Mouse (Mus musculus): ENCODE data around the gene Olfr914. TPM values are rescaled to one million over a fixed set of nuclear protein-coding genes. Genes with fewer than 3 reads are reported as not detected.

Olfr914 gene
- not detected for polyA plus RNA-seq (2012; fragmentation: generic; extraction: Trizol)

- no peak within 1 kb of the TSS for H3ac ChIP-seq (ENCODE audit: control insufficient read depth, insufficient read length)
- H3K4me3 ChIP-seq: no peak within 1 kb of the TSS
- H3K36me3 ChIP-seq (ENCODE audit: control insufficient read depth, insufficient read depth): no peaks in the 10 kb centered on the region
- H3K27me3 ChIP-seq (ENCODE audit: control insufficient read depth, insufficient read depth, insufficient read length): no peaks in the 10 kb centered on the region
- H3K4me2 ChIP-seq (ENCODE audit: low read depth): no peak within 1 kb of the TSS
- no peaks in the 10 kb centered on the region for H3K79me2 ChIP-seq (ENCODE audit: control insufficient read depth, insufficient read depth)
- no peak for TF ChIP-seq MAX (IDR thresholded peaks at IDR 0.05; ENCODE audit: low read depth)
- no peak for TF ChIP-seq MYOG (IDR thresholded peaks at IDR 0.05; ENCODE audit: control insufficient read depth in 1 of 3, insufficient read depth in 1 of 3, insufficient read length in 2 of 3, low read depth in 2 of 3)
- no peak for TF ChIP-seq TCF3 (IDR thresholded peaks at IDR 0.05; ENCODE audit: insufficient read length, low read depth)
- TF ChIP-seq E2F4 (IDR thresholded peaks at IDR 0.05; ENCODE audit: insufficient read depth): no peak
- no peak for TF ChIP-seq POLR2A (IDR thresholded peaks at IDR 0.05; ENCODE audit: insufficient read length, low read depth)
- no peak for TF ChIP-seq USF1 (IDR thresholded peaks at IDR 0.05; ENCODE audit: low read depth)
- TF ChIP-seq MYOD1 (IDR thresholded peaks at IDR 0.05; ENCODE audit: control insufficient read depth in 1 of 3, insufficient read length in 2 of 3, low read depth in 2 of 3): no peak
- no peak for TF ChIP-seq POLR2AphosphoS2 (IDR thresholded peaks at IDR 0.05; ENCODE audit: insufficient read length, low read depth)
- no peak for TF ChIP-seq SRF (IDR thresholded peaks at IDR 0.05; ENCODE audit: control insufficient read depth, insufficient read length, low read depth)
- TF ChIP-seq CEBPB (IDR thresholded peaks at IDR 0.05; ENCODE audit: insufficient read depth, poor library complexity, severe bottlenecking): no peak
- no peak for TF ChIP-seq REST (IDR thresholded peaks at IDR 0.05; ENCODE audit: insufficient read depth, insufficient read length)
- TF ChIP-seq TCF12 (IDR thresholded peaks at IDR 0.05; ENCODE audit: insufficient read depth, poor library complexity, severe bottlenecking): no peak
Measured at GRCm38 (mm10) chr9:38604802-38605201, at the start of gene Olfr914. Olfr914 (plus strand) TSS chr9:38605102.

GRCm38 (mm10) chr9:38579878-38580277, 25.0 kb upstream of the Olfr914 start, which contains the start of gene Olfr912:
Olfr912 (plus strand) TSS chr9:38580178.
- Histone ChIP-seq H3K79me2 (ENCODE audit: control insufficient read depth, insufficient read depth) (no peaks in the 10 kb centered on the region), H3K36me3 (ENCODE audit: control insufficient read depth, insufficient read depth) (no peaks in the 10 kb centered on the region), H3K4me3 (no peak within 1 kb of the TSS), H3K4me2 (ENCODE audit: low read depth) (no peak within 1 kb of the TSS), H3K27me3 (ENCODE audit: control insufficient read depth, insufficient read depth, insufficient read length) (no peaks in the 10 kb centered on the region), H3ac (ENCODE audit: control insufficient read depth, insufficient read length) (no peak within 1 kb of the TSS)
- TF ChIP-seq MYOG (IDR thresholded peaks at IDR 0.05; ENCODE audit: control insufficient read depth in 1 of 3, insufficient read depth in 1 of 3, insufficient read length in 2 of 3, low read depth in 2 of 3) (no peak), E2F4 (IDR thresholded peaks at IDR 0.05; ENCODE audit: insufficient read depth) (no peak), TCF12 (IDR thresholded peaks at IDR 0.05; ENCODE audit: insufficient read depth, poor library complexity, severe bottlenecking) (no peak), MAX (IDR thresholded peaks at IDR 0.05; ENCODE audit: low read depth) (no peak)

GRCm38 (mm10) chr9:38591056-38591455, 13.8 kb upstream of the Olfr914 start:
- Histone ChIP-seq H3K36me3 (ENCODE audit: control insufficient read depth, insufficient read depth) (no peaks in the 10 kb centered on the region), H3K79me2 (ENCODE audit: control insufficient read depth, insufficient read depth) (no peaks in the 10 kb centered on the region), H3K27me3 (ENCODE audit: control insufficient read depth, insufficient read depth, insufficient read length) (no peaks in the 10 kb centered on the region), H3K4me2 (ENCODE audit: low read depth) (no peak overlapping the region), H3ac (ENCODE audit: control insufficient read depth, insufficient read length) (no peak overlapping the region), H3K4me3 (no peak overlapping the region)
- no peak for TF ChIP-seq MYOD1 (IDR thresholded peaks at IDR 0.05; ENCODE audit: control insufficient read depth in 1 of 3, insufficient read length in 2 of 3, low read depth in 2 of 3)
- no peak for TF ChIP-seq TCF12 (IDR thresholded peaks at IDR 0.05; ENCODE audit: insufficient read depth, poor library complexity, severe bottlenecking)
- no peak for TF ChIP-seq TCF3 (IDR thresholded peaks at IDR 0.05; ENCODE audit: insufficient read length, low read depth)
- no peak for TF ChIP-seq E2F4 (IDR thresholded peaks at IDR 0.05; ENCODE audit: insufficient read depth)

GRCm38 (mm10) chr9:38592459-38592858, 12.4 kb upstream of the Olfr914 start, which contains the start of gene Olfr913:
Olfr913 (plus strand) TSS chr9:38592759.
- no peak within 1 kb of the TSS for H3K4me3 ChIP-seq
- no peaks in the 10 kb centered on the region for H3K79me2 ChIP-seq (ENCODE audit: control insufficient read depth, insufficient read depth)
- TF ChIP-seq REST (IDR thresholded peaks at IDR 0.05; ENCODE audit: insufficient read depth, insufficient read length) (no peak), MAX (IDR thresholded peaks at IDR 0.05; ENCODE audit: low read depth) (no peak)
- H3K27me3 ChIP-seq (ENCODE audit: control insufficient read depth, insufficient read depth, insufficient read length): no peaks in the 10 kb centered on the region
- no peak within 1 kb of the TSS for H3K4me2 ChIP-seq (ENCODE audit: low read depth)
- H3ac ChIP-seq (ENCODE audit: control insufficient read depth, insufficient read length): no peak within 1 kb of the TSS
- H3K36me3 ChIP-seq (ENCODE audit: control insufficient read depth, insufficient read depth): no peaks in the 10 kb centered on the region

GRCm38 (mm10) chr9:38632406-38632805, 27.5 kb downstream of the Olfr914 start:
- Histone ChIP-seq H3K4me2 (ENCODE audit: low read depth) (no peak overlapping the region), H3K4me3 (no peak overlapping the region), H3K79me2 (ENCODE audit: control insufficient read depth, insufficient read depth) (no peaks in the 10 kb centered on the region), H3ac (ENCODE audit: control insufficient read depth, insufficient read length) (no peak overlapping the region), H3K27me3 (ENCODE audit: control insufficient read depth, insufficient read depth, insufficient read length) (no peaks in the 10 kb centered on the region), H3K36me3 (ENCODE audit: control insufficient read depth, insufficient read depth) (no peaks in the 10 kb centered on the region)
- TF ChIP-seq USF1 (IDR thresholded peaks at IDR 0.05; ENCODE audit: low read depth): no peak
- no peak for TF ChIP-seq MAX (IDR thresholded peaks at IDR 0.05; ENCODE audit: low read depth)

- H3K27me3 ChIP-seq (ENCODE audit: control insufficient read depth, insufficient read depth, insufficient read length): no peaks in the 10 kb centered on the region
Measured at GRCm38 (mm10) chr9:38659775-38660174, 54.9 kb downstream of the Olfr914 start, which contains the start of gene Olfr916. Olfr916 (minus strand) TSS chr9:38659875.

More at GRCm38 (mm10) chr9:38659775-38660174, 54.9 kb downstream of the Olfr914 start, which contains the start of gene Olfr916:
- no peak within 1 kb of the TSS for H3K4me2 ChIP-seq (ENCODE audit: low read depth)
- H3ac ChIP-seq (ENCODE audit: control insufficient read depth, insufficient read length): no peak within 1 kb of the TSS
- H3K4me3 ChIP-seq: no peak within 1 kb of the TSS
- H3K79me2 ChIP-seq (ENCODE audit: control insufficient read depth, insufficient read depth): no peaks in the 10 kb centered on the region
- TF ChIP-seq SRF (IDR thresholded peaks at IDR 0.05; ENCODE audit: control insufficient read depth, insufficient read length, low read depth): no peak
- no peak for TF ChIP-seq E2F4 (IDR thresholded peaks at IDR 0.05; ENCODE audit: insufficient read depth)
- no peak for TF ChIP-seq CEBPB (IDR thresholded peaks at IDR 0.05; ENCODE audit: insufficient read depth, poor library complexity, severe bottlenecking)
- TF ChIP-seq MYOD1 (IDR thresholded peaks at IDR 0.05; ENCODE audit: control insufficient read depth in 1 of 3, insufficient read length in 2 of 3, low read depth in 2 of 3): no peak
- TF ChIP-seq MAX (IDR thresholded peaks at IDR 0.05; ENCODE audit: low read depth): no peak
- TF ChIP-seq USF1 (IDR thresholded peaks at IDR 0.05; ENCODE audit: low read depth): no peak
- TF ChIP-seq POLR2A (IDR thresholded peaks at IDR 0.05; ENCODE audit: insufficient read length, low read depth): no peak
- no peak for TF ChIP-seq REST (IDR thresholded peaks at IDR 0.05; ENCODE audit: insufficient read depth, insufficient read length)
- TF ChIP-seq TCF12 (IDR thresholded peaks at IDR 0.05; ENCODE audit: insufficient read depth, poor library complexity, severe bottlenecking): no peak
- no peak for TF ChIP-seq MYOG (IDR thresholded peaks at IDR 0.05; ENCODE audit: control insufficient read depth in 1 of 3, insufficient read depth in 1 of 3, insufficient read length in 2 of 3, low read depth in 2 of 3)
- TF ChIP-seq POLR2AphosphoS2 (IDR thresholded peaks at IDR 0.05; ENCODE audit: insufficient read length, low read depth): no peak
- no peak for TF ChIP-seq TCF3 (IDR thresholded peaks at IDR 0.05; ENCODE audit: insufficient read length, low read depth)
- H3K36me3 ChIP-seq (ENCODE audit: control insufficient read depth, insufficient read depth): no peaks in the 10 kb centered on the region
